Comparison of ENCODE assay signal across 8 mouse cellular contexts in genomic region chr2:131827999-131828975, GRCm38 (mm10). TPM values are rescaled to one million over a fixed set of nuclear protein-coding genes. Genes with fewer than 3 reads are reported as not detected.
DNase-seq lines count a peak whose midpoint lies in the region; ATAC-seq lines count a peak whose summit lies in the region.

No protein-coding gene starts in this region.

- no peaks in the 10 kb centered on the region for H3K36me3 ChIP-seq in intestine, embryonic 16.5 days (ENCODE audit: control insufficient read depth, insufficient read depth, low read length)
- no peaks in the 10 kb centered on the region for H3K36me3 ChIP-seq in intestine, embryonic 15.5 days
- no peaks in the 10 kb centered on the region for H3K36me3 ChIP-seq in embryonic facial prominence, embryonic 12.5 days
- no peaks in the 10 kb centered on the region for H3K36me3 ChIP-seq in heart, embryonic 15.5 days

- no peak overlapping the region for H3K9ac ChIP-seq in intestine, embryonic 16.5 days (ENCODE audit: low read depth, low read length)
- H3K9ac ChIP-seq in intestine, embryonic 15.5 days = no peak overlapping the region
- 0 out of 2 replicates have a peak overlapping the region, but pooled peaks have one; percentile 7 for H3K9ac ChIP-seq in embryonic facial prominence, embryonic 12.5 days
- H3K9ac ChIP-seq in heart, embryonic 15.5 days = no peak overlapping the region

- H3K9me3 ChIP-seq in intestine, embryonic 16.5 days (ENCODE audit: control insufficient read depth, low read length) = no peaks in the 10 kb centered on the region
- H3K9me3 ChIP-seq in intestine, embryonic 15.5 days = no peaks in the 10 kb centered on the region
- H3K9me3 ChIP-seq in embryonic facial prominence, embryonic 12.5 days = no peaks in the 10 kb centered on the region; the same call in 1 of the 2 replicates
- peaks cover 3% of the 10 kb centered on the region; the same call in 1 of the 2 replicates for H3K9me3 ChIP-seq in heart, embryonic 15.5 days (replicated peaks)

- H3K4me1 ChIP-seq in intestine, embryonic 16.5 days (ENCODE audit: control insufficient read depth, insufficient read depth, low read length) = no peaks in the 10 kb centered on the region
- H3K4me1 ChIP-seq in intestine, embryonic 15.5 days (replicated peaks) = no peaks in the 10 kb centered on the region; the same call in 1 of the 2 replicates
- no peaks in the 10 kb centered on the region for H3K4me1 ChIP-seq in embryonic facial prominence, embryonic 12.5 days
- peaks cover 8% of the 10 kb centered on the region for H3K4me1 ChIP-seq in heart, embryonic 15.5 days (replicated peaks)

- peak; percentile 93 for DNase-seq in adipocyte (ENCODE audit: low spot score)
- peak; percentile 73 for DNase-seq in layer of hippocampus, adult 9-11 months
- peak; percentile 67 for DNase-seq in lung, postnatal 25 days (ENCODE audit: low spot score)
- DNase-seq in right cerebral cortex, postnatal 10 days (ENCODE audit: low spot score in 2 of 2) = peak; percentile 85 to 88

- no peak overlapping the region for H3K27ac ChIP-seq in intestine, embryonic 16.5 days (ENCODE audit: low read length)
- no peak overlapping the region for H3K27ac ChIP-seq in intestine, embryonic 15.5 days
- H3K27ac ChIP-seq in embryonic facial prominence, embryonic 12.5 days = no peak overlapping the region
- H3K27ac ChIP-seq in heart, embryonic 15.5 days = 0 out of 2 replicates have a peak overlapping the region, but pooled peaks have one; percentile 25

- no peaks in the 10 kb centered on the region for H3K27me3 ChIP-seq in intestine, embryonic 16.5 days (replicated peaks; ENCODE audit: control insufficient read depth, insufficient read depth, low read length)
- H3K27me3 ChIP-seq in intestine, embryonic 15.5 days (replicated peaks) = no peaks in the 10 kb centered on the region
- no peaks in the 10 kb centered on the region; the same call in 1 of the 2 replicates for H3K27me3 ChIP-seq in embryonic facial prominence, embryonic 12.5 days
- no peaks in the 10 kb centered on the region for H3K27me3 ChIP-seq in heart, embryonic 15.5 days

- ATAC-seq in intestine, embryonic 16.5 days = peak; percentile 3; the same call in 1 of the 2 replicates
- no peak for ATAC-seq in intestine, embryonic 15.5 days
- no peak for ATAC-seq in embryonic facial prominence, embryonic 12.5 days (ENCODE audit: insufficient number of reproducible peaks, insufficient read depth, low FRiP score, low TSS enrichment)
- no peak for ATAC-seq in heart, embryonic 15.5 days (replicated peaks; ENCODE audit: insufficient number of reproducible peaks, insufficient read depth, low FRiP score, low read depth)

- H3K4me2 ChIP-seq in intestine, embryonic 16.5 days (ENCODE audit: low read depth, low read length) = no peak overlapping the region
- H3K4me2 ChIP-seq in intestine, embryonic 15.5 days (replicated peaks) = no peak overlapping the region
- peak overlapping the region; percentile 19; the same call in 1 of the 2 replicates for H3K4me2 ChIP-seq in embryonic facial prominence, embryonic 12.5 days (replicated peaks)
- H3K4me2 ChIP-seq in heart, embryonic 15.5 days = peak overlapping the region; percentile 53

- 40% methylated on average over 18 of the region's 18 CpGs for WGBS in intestine, embryonic 16.5 days
- 53% methylated on average over 18 of the region's 18 CpGs for WGBS in intestine, embryonic 15.5 days
- WGBS in embryonic facial prominence, embryonic 12.5 days = 33% methylated on average over 18 of the region's 18 CpGs
- WGBS in heart, embryonic 15.5 days = 43% methylated on average over 18 of the region's 18 CpGs

- H3K4me3 ChIP-seq in intestine, embryonic 16.5 days (ENCODE audit: low read length) = no peak overlapping the region
- H3K4me3 ChIP-seq in intestine, embryonic 15.5 days (replicated peaks) = no peak overlapping the region
- no peak overlapping the region for H3K4me3 ChIP-seq in embryonic facial prominence, embryonic 12.5 days
- no peak overlapping the region for H3K4me3 ChIP-seq in heart, embryonic 15.5 days

RNA-seq across cellular contexts. Expression of gene Erv3, which starts 31.3 kb away (rescaled TPM):
- not detected in 2 replicates for polyA plus RNA-seq in intestine, embryonic 16.5 days (2015; fragmentation: Nextera tagmentation; extraction: Ambion mirVana)
- polyA plus RNA-seq in intestine, embryonic 15.5 days (2015; fragmentation: Nextera tagmentation; extraction: Ambion mirVana) = not detected in 2 replicates
- not detected in 2 replicates for polyA plus RNA-seq in embryonic facial prominence, embryonic 12.5 days (2016; fragmentation: Nextera tagmentation; extraction: Ambion mirVana)
- not detected in 2 replicates for polyA plus RNA-seq in heart, embryonic 15.5 days (2015; fragmentation: Nextera tagmentation; extraction: Ambion mirVana)

Comparison
In these comparisons a context has a peak if more than half of its experiments do, and no peak if none do; other contexts are left out.
1. H3K4me2 ChIP-seq: peak in embryonic facial prominence, embryonic 12.5 days (single experiment) and heart, embryonic 15.5 days (single experiment); none in intestine, embryonic 16.5 days (single experiment) and intestine, embryonic 15.5 days (single experiment).
2. Peak in every context shown above with its lines, with median percentiles within 50 percentile points of each other: DNase-seq.